Mouse (Mus musculus): ENCODE data around the gene Per2. TPM values are rescaled to one million over a fixed set of nuclear protein-coding genes. Genes with fewer than 3 reads are reported as not detected.

Gene Per2
- total RNA-seq, 1 experiment, result 0.58 TPM

GRCm38 (mm10) chr1:91398260-91399062, 60.7 kb downstream of the Per2 start, which contains the start of gene Ilkap:
Gene Ilkap, minus strand, starts transcription at chr1:91398815.
- Histone ChIP-seq H3K4me1 (ENCODE audit: control insufficient read depth in 2 of 2, insufficient read depth in 2 of 2, low read length in 2 of 2, poor library complexity in 1 of 2) (no peaks in the 10 kb centered on the region; a peak in 1 of 4 replicates), H3K9ac (ENCODE audit: insufficient read depth, low read depth, low read length, poor library complexity, severe bottlenecking) (peak within 1 kb of the TSS; percentile 88), H3K9me3 (ENCODE audit: control insufficient read depth, insufficient read depth, low read depth, low read length) (no peaks in the 10 kb centered on the region), H3K4me3 (ENCODE audit: insufficient read depth in 1 of 2, low read depth in 1 of 2, low read length in 2 of 2, poor library complexity in 1 of 2, severe bottlenecking in 1 of 2) (peak within 1 kb of the TSS; percentile 84 to 86), H3K27ac (ENCODE audit: insufficient read depth, low read depth, low read length, poor library complexity, severe bottlenecking) (no peak within 1 kb of the TSS; the same call in 1 of the 2 replicates), H3K36me3 (ENCODE audit: control insufficient read depth, insufficient read depth, low read length, poor library complexity, severe bottlenecking) (peaks cover 4% of the 10 kb centered on the region)
- DNase-seq (ENCODE audit: low read depth, low spot score), result peak; percentile 69
- in situ Hi-C loops (cut with MboI; ENCODE audit: low sequenced_read_pairs in 2 of 2, unreplicated experiment in 2 of 2), result no loop called here
- TF ChIP-seq HCFC1 (IDR thresholded peaks at IDR 0.05; ENCODE audit: borderline replicate concordance, insufficient read depth, low read length), result 0 out of 2 replicates have a peak, but pooled peaks have one; percentile 31
- TF ChIP-seq ZC3H11A (IDR thresholded peaks at IDR 0.05; ENCODE audit: borderline replicate concordance, low read depth, low read length), result no peak

GRCm38 (mm10) chr1:91397927-91398259, 61.2 kb downstream of the Per2 start:
- H3K9ac ChIP-seq (ENCODE audit: insufficient read depth, low read depth, low read length, poor library complexity, severe bottlenecking), result peak overlapping the region; percentile 88
- H3K9me3 ChIP-seq (ENCODE audit: control insufficient read depth, insufficient read depth, low read depth, low read length), result no peaks in the 10 kb centered on the region
- no peak overlapping the region for H3K27ac ChIP-seq (ENCODE audit: insufficient read depth, low read depth, low read length, poor library complexity, severe bottlenecking)
- in situ Hi-C loops (cut with MboI; ENCODE audit: low sequenced_read_pairs in 2 of 2, unreplicated experiment in 2 of 2), result no loop called here
- DNase-seq (ENCODE audit: low read depth, low spot score), result no peak
- H3K4me1 ChIP-seq (ENCODE audit: control insufficient read depth in 2 of 2, insufficient read depth in 2 of 2, low read length in 2 of 2, poor library complexity in 1 of 2), result no peaks in the 10 kb centered on the region; a peak in 1 of 4 replicates
- peak overlapping the region; percentile 84 to 86 for H3K4me3 ChIP-seq (ENCODE audit: insufficient read depth in 1 of 2, low read depth in 1 of 2, low read length in 2 of 2, poor library complexity in 1 of 2, severe bottlenecking in 1 of 2)
- TF ChIP-seq ZC3H11A (IDR thresholded peaks at IDR 0.05; ENCODE audit: borderline replicate concordance, low read depth, low read length), result no peak
- no peak for TF ChIP-seq CHD2 (IDR thresholded peaks at IDR 0.05; ENCODE audit: low read depth, low read length)
- TF ChIP-seq HCFC1 (IDR thresholded peaks at IDR 0.05; ENCODE audit: borderline replicate concordance, insufficient read depth, low read length), result no peak; the same call in 1 of the 2 replicates
- peaks cover 4% of the 10 kb centered on the region for H3K36me3 ChIP-seq (ENCODE audit: control insufficient read depth, insufficient read depth, low read length, poor library complexity, severe bottlenecking)

- Histone ChIP-seq H3K27ac (ENCODE audit: insufficient read depth, low read depth, low read length, poor library complexity, severe bottlenecking) (no peak overlapping the region), H3K36me3 (ENCODE audit: control insufficient read depth, insufficient read depth, low read length, poor library complexity, severe bottlenecking) (peaks cover 25% of the 10 kb centered on the region), H3K4me3 (ENCODE audit: insufficient read depth in 1 of 2, low read depth in 1 of 2, low read length in 2 of 2, poor library complexity in 1 of 2, severe bottlenecking in 1 of 2) (no peak overlapping the region), H3K4me1 (ENCODE audit: control insufficient read depth in 2 of 2, insufficient read depth in 2 of 2, low read length in 2 of 2, poor library complexity in 1 of 2) (no peaks in the 10 kb centered on the region), H3K9me3 (ENCODE audit: control insufficient read depth, insufficient read depth, low read depth, low read length) (no peaks in the 10 kb centered on the region), H3K9ac (ENCODE audit: insufficient read depth, low read depth, low read length, poor library complexity, severe bottlenecking) (no peak overlapping the region)
- in situ Hi-C loops (cut with MboI; ENCODE audit: low sequenced_read_pairs in 2 of 2, unreplicated experiment in 2 of 2), result no loop called here
- TF ChIP-seq CHD2 (IDR thresholded peaks at IDR 0.05; ENCODE audit: low read depth, low read length) (no peak), ZC3H11A (IDR thresholded peaks at IDR 0.05; ENCODE audit: borderline replicate concordance, low read depth, low read length) (no peak)
- DNase-seq (ENCODE audit: low read depth, low spot score), result no peak
Observed at GRCm38 (mm10) chr1:91390369-91390768, 68.8 kb downstream of the Per2 start.

- TF ChIP-seq ZNF384 (IDR thresholded peaks at IDR 0.05; ENCODE audit: low read depth, low read length) (no peak), CHD2 (IDR thresholded peaks at IDR 0.05; ENCODE audit: low read depth, low read length) (no peak), HCFC1 (IDR thresholded peaks at IDR 0.05; ENCODE audit: borderline replicate concordance, insufficient read depth, low read length) (no peak), ZC3H11A (IDR thresholded peaks at IDR 0.05; ENCODE audit: borderline replicate concordance, low read depth, low read length) (no peak), MAFK (IDR thresholded peaks at IDR 0.05; ENCODE audit: insufficient read depth, low read depth, low read length) (no peak)
- Histone ChIP-seq H3K36me3 (ENCODE audit: control insufficient read depth, insufficient read depth, low read length, poor library complexity, severe bottlenecking) (peaks cover 65% of the 10 kb centered on the region), H3K27ac (ENCODE audit: insufficient read depth, low read depth, low read length, poor library complexity, severe bottlenecking) (no peak overlapping the region), H3K4me1 (ENCODE audit: control insufficient read depth in 2 of 2, insufficient read depth in 2 of 2, low read length in 2 of 2, poor library complexity in 1 of 2) (peaks cover 0 to 2% of the 10 kb centered on the region in 2 experiments; a peak in 1 of 4 replicates), H3K9ac (ENCODE audit: insufficient read depth, low read depth, low read length, poor library complexity, severe bottlenecking) (no peak overlapping the region), H3K4me3 (ENCODE audit: insufficient read depth in 1 of 2, low read depth in 1 of 2, low read length in 2 of 2, poor library complexity in 1 of 2, severe bottlenecking in 1 of 2) (no peak overlapping the region), H3K9me3 (ENCODE audit: control insufficient read depth, insufficient read depth, low read depth, low read length) (no peaks in the 10 kb centered on the region)
- no peak for DNase-seq (ENCODE audit: low read depth, low spot score)
- in situ Hi-C loops (cut with MboI; ENCODE audit: low sequenced_read_pairs in 2 of 2, unreplicated experiment in 2 of 2), result no loop called here
Observed at GRCm38 (mm10) chr1:91381091-91381471, 78.0 kb downstream of the Per2 start.
